Comparison of ENCODE assay signal across 8 mouse cellular contexts in the genomic region with DNA sequence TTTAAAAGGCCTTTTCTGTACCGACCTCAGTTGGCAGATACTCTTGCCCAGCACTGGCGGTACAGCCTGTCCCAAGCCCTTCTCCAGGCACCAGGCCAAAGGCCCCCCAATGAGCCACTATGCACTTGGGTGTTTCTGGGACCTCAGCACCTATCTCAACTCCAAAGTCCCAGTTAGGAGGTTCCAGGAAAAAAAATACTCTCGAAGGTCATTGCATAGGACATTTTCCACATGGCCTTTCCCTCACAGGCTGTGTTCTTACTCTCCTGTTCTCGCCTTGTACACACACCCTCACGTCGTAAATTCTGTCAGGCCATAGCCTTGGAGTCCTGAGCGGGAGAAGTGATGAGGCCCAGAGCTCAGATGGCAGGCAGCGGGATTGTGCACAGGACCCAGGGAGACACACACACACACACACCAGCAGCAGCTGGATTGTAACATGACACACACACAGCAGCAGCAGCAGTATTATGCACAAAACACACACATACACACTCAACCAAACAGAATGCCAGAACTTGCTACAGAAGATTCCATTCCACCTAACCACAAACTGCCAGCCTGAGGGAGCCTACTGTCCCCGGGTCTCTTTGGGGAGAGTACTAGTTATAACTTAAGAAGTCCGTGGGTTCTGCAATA. TPM values are rescaled to one million over a fixed set of nuclear protein-coding genes. Genes with fewer than 3 reads are reported as not detected.
DNase-seq lines count a peak whose midpoint lies in the region; ATAC-seq lines count a peak whose summit lies in the region.

No protein-coding gene starts in this region.

- no peak for ATAC-seq in forebrain, embryonic 12.5 days (ENCODE audit: low FRiP score)
- no peak for ATAC-seq in forebrain, embryonic 11.5 days (replicated peaks; ENCODE audit: low FRiP score)

- no peak overlapping the region for H3K4me3 ChIP-seq in forebrain, embryonic 12.5 days (replicated peaks)
- H3K4me3 ChIP-seq in forebrain, embryonic 11.5 days (ENCODE audit: low read depth, low read length) = no peak overlapping the region

- H3K9ac ChIP-seq in forebrain, embryonic 12.5 days = 0 out of 2 replicates have a peak overlapping the region, but pooled peaks have one; percentile 12
- no peak overlapping the region for H3K9ac ChIP-seq in forebrain, embryonic 11.5 days (ENCODE audit: low read length)

- H3K27me3 ChIP-seq in forebrain, embryonic 12.5 days = peaks cover 26% of the 10 kb centered on the region; the same call in 1 of the 2 replicates
- H3K27me3 ChIP-seq in forebrain, embryonic 11.5 days (ENCODE audit: control insufficient read depth, insufficient read depth, low read length) = no peaks in the 10 kb centered on the region; the same call in 1 of the 2 replicates

- no peaks in the 10 kb centered on the region for H3K36me3 ChIP-seq in forebrain, embryonic 12.5 days (replicated peaks)
- H3K36me3 ChIP-seq in forebrain, embryonic 11.5 days (ENCODE audit: control insufficient read depth, insufficient read depth, low read length) = no peaks in the 10 kb centered on the region

- H3K4me1 ChIP-seq in forebrain, embryonic 12.5 days = peaks cover 11% of the 10 kb centered on the region
- H3K4me1 ChIP-seq in forebrain, embryonic 11.5 days (replicated peaks; ENCODE audit: control insufficient read depth, insufficient read depth, low read length) = peaks cover 5% of the 10 kb centered on the region; the same call in 1 of the 2 replicates

- WGBS in forebrain, embryonic 12.5 days = 76% methylated on average over 10 of the region's 10 CpGs
- WGBS in forebrain, embryonic 11.5 days = 76% methylated on average over 10 of the region's 10 CpGs

- H3K27ac ChIP-seq in forebrain, embryonic 12.5 days = no peak overlapping the region
- H3K27ac ChIP-seq in forebrain, embryonic 11.5 days (ENCODE audit: low read depth, low read length) = no peak overlapping the region

- DNase-seq in forebrain, embryonic 11.5 days (ENCODE audit: low spot score) = no peak
- DNase-seq in right cerebral cortex, adult 18-20 months = peak; percentile 59
- no peak for DNase-seq in right cerebral cortex, postnatal 4 days
- peak; percentile 80 to 83 for DNase-seq in kidney, postnatal 36 days
- peak; percentile 66 for DNase-seq in testis, postnatal 10 days (ENCODE audit: low spot score)
- DNase-seq in ovary, adult 18-20 months (ENCODE audit: low spot score) = no peak
- DNase-seq in cerebellum, adult 9-11 months = no peak

- no peak overlapping the region for H3K4me2 ChIP-seq in forebrain, embryonic 12.5 days
- no peak overlapping the region for H3K4me2 ChIP-seq in forebrain, embryonic 11.5 days (ENCODE audit: low read depth, low read length, severe bottlenecking)

- no peaks in the 10 kb centered on the region for H3K9me3 ChIP-seq in forebrain, embryonic 12.5 days
- no peaks in the 10 kb centered on the region for H3K9me3 ChIP-seq in forebrain, embryonic 11.5 days (ENCODE audit: control insufficient read depth, low read length)

RNA-seq across cellular contexts. Expression of a gene that starts 5.8 kb away (rescaled TPM):
- 1.4 TPM in 2 replicates for polyA plus RNA-seq in forebrain, embryonic 12.5 days (2016; fragmentation: Nextera tagmentation; extraction: Ambion mirVana)
- polyA plus RNA-seq in forebrain, embryonic 11.5 days (2014; fragmentation: Nextera tagmentation; extraction: Ambion mirVana) = 1.6 and 1.8 TPM in 2 replicates

Comparison
In these comparisons a context has a peak if more than half of its experiments do, and no peak if none do; other contexts are left out.
1. DNase-seq: peak in right cerebral cortex, adult 18-20 months (single experiment), kidney, postnatal 36 days (2 of 2) and testis, postnatal 10 days (single experiment); none in forebrain, embryonic 11.5 days (single experiment), right cerebral cortex, postnatal 4 days (single experiment), ovary, adult 18-20 months (single experiment) and cerebellum, adult 9-11 months (single experiment).